Mouse (Mus musculus): ENCODE measurements around the gene Faim. TPM values are rescaled to one million over a fixed set of nuclear protein-coding genes. Genes with fewer than 3 reads are reported as not detected.

The Faim gene
- polyA plus RNA-seq, 1 experiment from 2014 or later, result 76.5 TPM

GRCm38 (mm10) chr9:98987131-98987530 is 958 bp downstream of the Faim start:
- Histone ChIP-seq H3K4me2 (ENCODE audit: low read depth) (peak overlapping the region; percentile 82), H3K4me3 (ENCODE audit: low read depth, low read length) (peak overlapping the region; percentile 76), H3K36me3 (ENCODE audit: control insufficient read depth, insufficient read depth, low read length) (no peaks in the 10 kb centered on the region), H3K9me3 (ENCODE audit: control insufficient read depth, low read length) (no peaks in the 10 kb centered on the region), H3K27ac (ENCODE audit: low read depth, low read length) (no peak overlapping the region), H3K4me1 (ENCODE audit: control insufficient read depth, insufficient read depth, low read length) (peaks cover 5% of the 10 kb centered on the region; the same call in 1 of the 2 replicates), H3K9ac (ENCODE audit: low read length) (peak overlapping the region; percentile 68), H3K27me3 (ENCODE audit: control insufficient read depth, insufficient read depth, low read length) (no peaks in the 10 kb centered on the region)
- whole genome bisulfite sequencing, result 56% methylated on average over 9 of the region's 9 CpGs
- ATAC-seq (ENCODE audit: insufficient read depth, low FRiP score, low TSS enrichment), result no peak
- no peak for DNase-seq (ENCODE audit: low spot score)

- Histone ChIP-seq H3K36me3 (ENCODE audit: control insufficient read depth, insufficient read depth, low read length) (peaks cover 2% of the 10 kb centered on the region; the same call in 1 of the 2 replicates), H3K4me1 (ENCODE audit: control insufficient read depth, insufficient read depth, low read length) (no peaks in the 10 kb centered on the region), H3K27ac (ENCODE audit: low read depth, low read length) (no peak overlapping the region), H3K9ac (ENCODE audit: low read length) (no peak overlapping the region), H3K4me3 (ENCODE audit: low read depth, low read length) (no peak overlapping the region), H3K27me3 (ENCODE audit: control insufficient read depth, insufficient read depth, low read length) (no peaks in the 10 kb centered on the region), H3K9me3 (ENCODE audit: control insufficient read depth, low read length) (no peaks in the 10 kb centered on the region), H3K4me2 (ENCODE audit: low read depth) (no peak overlapping the region)
- ATAC-seq (ENCODE audit: insufficient read depth, low FRiP score, low TSS enrichment) (no peak), DNase-seq (ENCODE audit: low spot score) (no peak)
- 87% methylated on average over 4 of the region's 4 CpGs for WGBS
Measured at GRCm38 (mm10) chr9:98994103-98994502, 7.9 kb downstream of the Faim start.

- DNase-seq (ENCODE audit: low spot score) (no peak), ATAC-seq (ENCODE audit: insufficient read depth, low FRiP score, low TSS enrichment) (no peak)
- H3K9ac ChIP-seq (ENCODE audit: low read length), result no peak overlapping the region
- no peak overlapping the region for H3K4me3 ChIP-seq (ENCODE audit: low read depth, low read length)
- no peaks in the 10 kb centered on the region for H3K27me3 ChIP-seq (ENCODE audit: control insufficient read depth, insufficient read depth, low read length)
- H3K36me3 ChIP-seq (ENCODE audit: control insufficient read depth, insufficient read depth, low read length), result peaks cover 2% of the 10 kb centered on the region; the same call in 1 of the 2 replicates
- no peak overlapping the region for H3K4me2 ChIP-seq (ENCODE audit: low read depth)
- no peaks in the 10 kb centered on the region for H3K9me3 ChIP-seq (ENCODE audit: control insufficient read depth, low read length)
- 85% methylated on average over 9 of the region's 9 CpGs for WGBS
- H3K4me1 ChIP-seq (ENCODE audit: control insufficient read depth, insufficient read depth, low read length), result no peaks in the 10 kb centered on the region
- H3K27ac ChIP-seq (ENCODE audit: low read depth, low read length), result no peak overlapping the region
Measured at GRCm38 (mm10) chr9:98999881-99000339, 13.7 kb downstream of the Faim start.

- no peak overlapping the region for H3K27ac ChIP-seq (ENCODE audit: low read depth, low read length)
- H3K4me1 ChIP-seq (ENCODE audit: control insufficient read depth, insufficient read depth, low read length), result no peaks in the 10 kb centered on the region
- H3K4me3 ChIP-seq (ENCODE audit: low read depth, low read length), result no peak overlapping the region
- H3K4me2 ChIP-seq (ENCODE audit: low read depth), result no peak overlapping the region
- no peak for ATAC-seq (ENCODE audit: insufficient read depth, low FRiP score, low TSS enrichment)
- no peak for DNase-seq (ENCODE audit: low spot score)
- no peak overlapping the region for H3K9ac ChIP-seq (ENCODE audit: low read length)
- no peaks in the 10 kb centered on the region for H3K9me3 ChIP-seq (ENCODE audit: control insufficient read depth, low read length)
- 94% methylated on average over 6 of the region's 6 CpGs for WGBS
- peaks cover 2% of the 10 kb centered on the region; the same call in 1 of the 2 replicates for H3K36me3 ChIP-seq (ENCODE audit: control insufficient read depth, insufficient read depth, low read length)
- no peaks in the 10 kb centered on the region for H3K27me3 ChIP-seq (ENCODE audit: control insufficient read depth, insufficient read depth, low read length)
Measured at GRCm38 (mm10) chr9:99001326-99001725, 15.2 kb downstream of the Faim start.

GRCm38 (mm10) chr9:99009069-99009897 is 23.1 kb downstream of the Faim start:
- DNase-seq (ENCODE audit: low spot score), result no peak
- 79% methylated on average over 12 of the region's 12 CpGs for WGBS

GRCm38 (mm10) chr9:99009898-99010199 is 23.7 kb downstream of the Faim start:
- 92% methylated on average over 3 of the region's 3 CpGs for WGBS
- Histone ChIP-seq H3K4me1 (ENCODE audit: control insufficient read depth, insufficient read depth, low read length) (no peaks in the 10 kb centered on the region), H3K9me3 (ENCODE audit: control insufficient read depth, low read length) (no peaks in the 10 kb centered on the region), H3K36me3 (ENCODE audit: control insufficient read depth, insufficient read depth, low read length) (no peaks in the 10 kb centered on the region), H3K27me3 (ENCODE audit: control insufficient read depth, insufficient read depth, low read length) (no peaks in the 10 kb centered on the region), H3K4me3 (ENCODE audit: low read depth, low read length) (no peak overlapping the region), H3K27ac (ENCODE audit: low read depth, low read length) (no peak overlapping the region), H3K4me2 (ENCODE audit: low read depth) (no peak overlapping the region), H3K9ac (ENCODE audit: low read length) (no peak overlapping the region)
- no peak for ATAC-seq (ENCODE audit: insufficient read depth, low FRiP score, low TSS enrichment)
- DNase-seq (ENCODE audit: low spot score), result no peak

More at GRCm38 (mm10) chr9:99009069-99009897, 23.1 kb downstream of the Faim start:
- H3K9ac ChIP-seq (ENCODE audit: low read length), result no peak overlapping the region
- no peak overlapping the region for H3K4me2 ChIP-seq (ENCODE audit: low read depth)
- H3K36me3 ChIP-seq (ENCODE audit: control insufficient read depth, insufficient read depth, low read length), result no peaks in the 10 kb centered on the region
- no peak overlapping the region for H3K4me3 ChIP-seq (ENCODE audit: low read depth, low read length)
- no peaks in the 10 kb centered on the region for H3K4me1 ChIP-seq (ENCODE audit: control insufficient read depth, insufficient read depth, low read length)
- H3K9me3 ChIP-seq (ENCODE audit: control insufficient read depth, low read length), result no peaks in the 10 kb centered on the region
- no peaks in the 10 kb centered on the region for H3K27me3 ChIP-seq (ENCODE audit: control insufficient read depth, insufficient read depth, low read length)
- no peak overlapping the region for H3K27ac ChIP-seq (ENCODE audit: low read depth, low read length)
- no peak for ATAC-seq (ENCODE audit: insufficient read depth, low FRiP score, low TSS enrichment)

- H3K27me3 ChIP-seq (ENCODE audit: control insufficient read depth, insufficient read depth, low read length), result no peaks in the 10 kb centered on the region
Measured at GRCm38 (mm10) chr9:99016301-99016700, 30.1 kb downstream of the Faim start.

GRCm38 (mm10) chr9:99016759-99017158 is 30.6 kb downstream of the Faim start:
- H3K27me3 ChIP-seq (ENCODE audit: control insufficient read depth, insufficient read depth, low read length), result no peaks in the 10 kb centered on the region
- no peak overlapping the region for H3K4me3 ChIP-seq (ENCODE audit: low read depth, low read length)
- no peaks in the 10 kb centered on the region for H3K4me1 ChIP-seq (ENCODE audit: control insufficient read depth, insufficient read depth, low read length)
- no peak overlapping the region for H3K4me2 ChIP-seq (ENCODE audit: low read depth)
- no peaks in the 10 kb centered on the region for H3K9me3 ChIP-seq (ENCODE audit: control insufficient read depth, low read length)
- H3K9ac ChIP-seq (ENCODE audit: low read length), result no peak overlapping the region
- DNase-seq (ENCODE audit: low spot score), result no peak
- no peaks in the 10 kb centered on the region for H3K36me3 ChIP-seq (ENCODE audit: control insufficient read depth, insufficient read depth, low read length)
- no peak overlapping the region for H3K27ac ChIP-seq (ENCODE audit: low read depth, low read length)
- WGBS, result 81% methylated on average over 3 of the region's 3 CpGs
- no peak for ATAC-seq (ENCODE audit: insufficient read depth, low FRiP score, low TSS enrichment)

More at GRCm38 (mm10) chr9:99016301-99016700, 30.1 kb downstream of the Faim start:
- Histone ChIP-seq H3K4me2 (ENCODE audit: low read depth) (no peak overlapping the region), H3K9me3 (ENCODE audit: control insufficient read depth, low read length) (no peaks in the 10 kb centered on the region), H3K9ac (ENCODE audit: low read length) (no peak overlapping the region), H3K27ac (ENCODE audit: low read depth, low read length) (no peak overlapping the region), H3K4me1 (ENCODE audit: control insufficient read depth, insufficient read depth, low read length) (no peaks in the 10 kb centered on the region), H3K36me3 (ENCODE audit: control insufficient read depth, insufficient read depth, low read length) (no peaks in the 10 kb centered on the region), H3K4me3 (ENCODE audit: low read depth, low read length) (no peak overlapping the region)
- no peak for ATAC-seq (ENCODE audit: insufficient read depth, low FRiP score, low TSS enrichment)
- no peak for DNase-seq (ENCODE audit: low spot score)
- WGBS, result 71% methylated on average over 3 of the region's 3 CpGs

GRCm38 (mm10) chr9:99017679-99018078 is 31.5 kb downstream of the Faim start:
- DNase-seq (ENCODE audit: low spot score) (no peak), ATAC-seq (ENCODE audit: insufficient read depth, low FRiP score, low TSS enrichment) (no peak)
- H3K4me2 ChIP-seq (ENCODE audit: low read depth), result no peak overlapping the region
- 85% methylated on average over 6 of the region's 6 CpGs for WGBS
- H3K4me1 ChIP-seq (ENCODE audit: control insufficient read depth, insufficient read depth, low read length), result no peaks in the 10 kb centered on the region
- no peak overlapping the region for H3K27ac ChIP-seq (ENCODE audit: low read depth, low read length)
- H3K27me3 ChIP-seq (ENCODE audit: control insufficient read depth, insufficient read depth, low read length), result no peaks in the 10 kb centered on the region
- no peaks in the 10 kb centered on the region for H3K36me3 ChIP-seq (ENCODE audit: control insufficient read depth, insufficient read depth, low read length)
- H3K9me3 ChIP-seq (ENCODE audit: control insufficient read depth, low read length), result no peaks in the 10 kb centered on the region
- H3K4me3 ChIP-seq (ENCODE audit: low read depth, low read length), result no peak overlapping the region
- H3K9ac ChIP-seq (ENCODE audit: low read length), result no peak overlapping the region
